Mouse (Mus musculus): ENCODE measurements at regions not wholly inside any gene's neighbourhood (a gene's known extent, or its start where the extent isn't known, plus 50 kb on each side); places are given as distances from the start of the nearest gene placed in this dataset.

DNA sequence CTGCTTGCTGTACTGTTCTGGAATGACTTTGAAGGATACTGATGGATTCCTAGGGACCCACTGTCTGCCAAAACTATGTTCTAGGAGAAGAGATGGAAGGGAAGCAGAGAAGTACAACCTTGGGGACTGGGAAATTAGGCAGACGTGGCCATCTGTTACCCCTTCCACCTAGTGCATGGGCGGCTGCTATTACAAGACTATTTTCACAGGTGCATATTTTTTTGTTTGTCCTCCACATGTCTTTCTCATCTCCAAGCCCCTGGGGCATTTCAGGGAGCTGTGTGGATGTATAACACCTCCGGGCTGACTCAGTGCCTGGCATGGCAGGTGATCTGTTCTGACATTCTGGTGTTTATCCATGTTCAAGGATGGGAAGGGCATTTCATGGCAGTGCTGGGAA is 226.4 kb upstream of the Tmtc4 start:
- TF ChIP-seq POU5F1 (IDR thresholded peaks at IDR 0.05; ENCODE audit: borderline replicate concordance, low read length) (no peak), CTCF (conservative IDR thresholded peaks at IDR 0.05; ENCODE audit: low read length) (no peak), NANOG (IDR thresholded peaks at IDR 0.05; ENCODE audit: borderline replicate concordance, low read length) (no peak)

All from E14TG2a.4 (cell line).